Mouse (Mus musculus): Measurements from ENCODE around the gene Fam234b.

Fam234b gene

DNA sequence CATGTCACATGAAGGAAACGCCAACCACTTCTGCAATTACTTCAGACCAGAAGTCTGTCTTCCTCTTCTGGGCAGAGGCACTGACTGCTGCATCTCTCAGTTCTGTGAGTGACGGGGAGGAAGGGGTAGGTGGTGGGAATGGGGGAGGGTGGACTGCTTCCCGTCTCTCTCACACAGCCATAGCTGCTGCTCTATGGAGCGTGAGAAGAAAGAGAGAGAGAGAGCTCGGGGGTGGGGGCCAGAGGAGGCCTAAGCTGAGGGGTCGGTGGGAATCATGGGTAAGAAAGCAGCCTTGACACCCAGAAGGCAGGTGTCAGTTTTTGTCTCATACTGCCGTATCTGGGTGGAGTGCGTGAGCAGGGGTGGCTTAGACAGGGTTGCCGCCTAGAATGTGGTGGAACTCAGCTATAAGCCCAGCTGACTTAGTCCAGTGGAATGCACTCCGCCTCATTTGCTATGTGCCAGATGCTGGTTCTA, 30.7 kb downstream of the Fam234b start:
- no peak for DNase-seq (ENCODE audit: low spot score)

DNA sequence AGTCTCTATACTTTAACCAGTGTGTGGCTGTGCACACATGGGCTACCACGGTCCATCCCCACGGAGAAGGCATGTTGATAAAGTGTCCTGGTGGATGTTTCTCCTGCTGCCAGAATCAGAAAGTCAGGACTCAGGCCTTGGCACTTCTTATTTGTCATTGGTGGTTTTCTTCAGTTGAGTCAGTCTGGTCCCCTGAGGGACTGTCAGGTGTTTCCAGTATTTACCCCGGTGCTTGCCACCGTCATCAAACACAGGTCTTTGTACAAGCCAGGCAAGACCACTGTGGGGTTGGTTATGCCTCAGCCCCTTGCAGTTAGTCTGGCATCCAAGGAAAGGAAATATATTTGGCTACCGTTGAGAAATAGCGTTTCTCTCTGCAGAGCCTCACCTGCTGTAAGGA, 32.8 kb downstream of the Fam234b start:
- no peak for DNase-seq (ENCODE audit: low spot score)

DNA sequence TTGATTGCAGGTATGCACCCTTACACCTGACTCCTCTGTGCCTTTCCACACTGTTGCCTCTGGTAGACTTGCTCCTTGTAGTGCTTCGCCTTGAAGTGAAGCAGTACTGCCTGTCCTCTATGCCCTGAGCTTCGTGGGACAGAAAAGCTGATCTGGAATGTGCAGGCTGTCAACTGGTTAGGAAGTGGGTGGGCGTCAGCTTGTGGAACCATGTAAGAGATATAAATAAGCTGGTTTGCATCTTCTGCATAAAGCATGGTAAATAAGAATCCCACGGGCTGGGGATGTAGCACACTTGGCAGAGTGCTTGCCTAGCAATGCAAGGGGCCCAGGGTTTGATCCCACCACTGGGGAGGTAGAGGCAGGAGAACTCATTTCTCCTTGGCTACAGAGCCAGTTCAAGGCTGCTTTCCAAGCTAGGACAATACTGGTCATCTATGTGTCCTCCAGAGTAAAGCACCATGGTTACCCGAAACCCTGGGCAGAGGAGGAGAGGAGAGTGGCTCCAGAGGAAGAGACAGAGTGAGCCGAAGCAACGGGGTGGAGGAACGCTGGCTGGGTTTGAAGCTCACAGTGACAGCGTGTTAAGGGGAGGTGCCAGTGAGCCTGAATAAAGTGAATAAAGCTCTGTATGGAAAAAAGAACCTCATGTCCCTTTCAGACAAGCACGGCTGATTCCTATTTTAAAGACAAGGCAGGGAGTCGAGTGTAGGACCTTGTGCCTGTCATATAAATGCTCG, 34.8 kb downstream of the Fam234b start:
- no peak for DNase-seq (ENCODE audit: low spot score)

DNA sequence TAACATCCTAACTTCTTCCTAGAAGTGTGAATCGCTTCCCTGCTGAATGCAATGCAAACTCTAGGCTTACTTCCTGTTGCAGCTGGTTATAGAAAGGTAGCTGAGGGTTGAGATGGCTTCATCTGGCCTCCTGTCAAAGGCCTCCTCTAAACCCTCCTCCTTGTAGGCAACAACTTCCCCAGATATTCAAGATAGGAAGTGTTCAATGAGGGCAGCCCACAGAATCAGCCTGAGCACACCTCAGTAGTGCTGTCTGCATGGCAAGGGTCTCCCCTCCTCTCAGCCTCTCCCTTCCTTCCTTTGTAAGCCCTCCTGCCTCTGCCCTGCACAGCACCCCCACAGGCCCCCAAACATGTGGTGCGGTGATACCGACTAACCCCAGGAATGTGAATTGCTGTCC, 38.0 kb downstream of the Fam234b start:
- DNase-seq (ENCODE audit: low spot score), result no peak

DNA sequence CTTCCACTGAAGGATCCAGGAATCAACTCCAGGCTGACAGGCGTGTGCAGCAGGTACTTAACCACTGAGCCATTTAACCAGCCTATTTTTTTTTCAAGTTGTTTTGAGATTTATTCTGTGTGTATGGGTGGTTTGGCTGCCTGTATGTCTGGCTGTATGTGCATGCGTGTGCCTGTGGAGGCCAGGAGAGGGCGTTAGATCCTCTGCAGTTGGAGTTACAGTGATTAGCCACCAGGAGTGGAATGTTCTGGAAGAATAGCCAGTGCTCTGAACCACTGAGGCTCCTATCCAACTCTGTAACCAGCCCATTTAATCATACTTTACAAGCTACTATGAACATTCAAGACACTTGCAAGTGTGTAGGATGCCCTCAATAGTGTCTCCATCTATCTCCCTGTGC, 38.8 kb downstream of the Fam234b start:
- no peak for DNase-seq (ENCODE audit: low spot score)

DNA sequence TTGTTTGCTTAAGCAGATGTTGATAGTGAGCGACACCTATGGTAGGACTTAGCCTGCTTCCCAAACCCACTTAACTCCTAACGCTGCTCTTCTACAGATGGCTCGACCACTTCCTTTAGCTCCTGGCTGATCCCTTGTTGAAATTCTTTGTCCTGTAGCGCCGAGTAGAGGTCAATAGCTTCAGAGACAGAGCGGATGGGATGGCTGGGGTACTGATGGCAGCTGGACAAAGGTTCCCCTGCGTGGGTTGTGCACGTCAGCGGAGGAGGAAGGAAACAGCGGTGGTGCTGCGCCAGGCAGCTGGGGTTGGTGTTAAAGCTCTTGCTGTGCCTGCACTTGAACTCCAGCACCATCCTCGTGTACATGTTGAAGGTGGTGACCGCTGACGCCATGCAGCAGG, 39.5 kb downstream of the Fam234b start:
- DNase-seq (ENCODE audit: low spot score), result no peak

DNA sequence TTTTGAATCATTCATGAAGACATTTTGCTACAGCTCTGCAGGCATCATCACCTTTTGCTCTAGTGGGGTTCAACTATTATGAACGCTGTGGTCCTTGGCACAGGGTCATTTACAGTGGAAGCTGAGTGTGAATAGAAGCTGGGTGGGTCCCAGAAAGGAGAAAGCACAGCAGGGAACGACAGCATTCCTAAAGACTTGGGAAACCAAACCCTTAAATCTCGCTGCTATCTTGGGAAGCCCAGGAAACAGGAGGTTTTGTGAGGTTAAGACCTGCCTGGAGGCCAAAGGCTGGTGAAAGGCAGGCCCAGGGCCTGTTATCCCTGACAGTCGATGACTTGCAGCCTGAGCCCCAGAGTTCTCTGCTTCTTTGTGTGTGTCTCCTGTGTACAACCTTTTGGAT, 40.4 kb downstream of the Fam234b start:
- DNase-seq (ENCODE audit: low spot score), result no peak

DNA sequence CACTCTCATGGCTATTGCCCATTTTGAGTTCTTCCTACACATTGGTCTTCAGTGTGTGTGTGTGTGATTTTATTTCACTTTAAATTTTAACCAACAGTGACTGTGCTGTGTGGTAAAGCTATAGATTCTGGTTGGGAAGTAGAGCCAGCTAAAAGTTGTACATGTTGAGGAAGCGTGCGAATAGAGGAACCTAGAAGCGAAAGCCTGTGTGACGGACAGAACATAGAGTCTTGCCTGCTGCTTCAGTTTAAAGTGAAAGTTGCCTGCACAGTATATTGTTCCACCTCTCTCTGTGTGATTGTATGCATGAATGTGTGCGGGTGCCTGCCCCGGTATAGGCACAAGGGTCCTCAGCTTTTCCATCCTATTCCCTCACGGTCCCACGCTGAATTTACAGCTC, 42.6 kb downstream of the Fam234b start:
- DNase-seq (ENCODE audit: low spot score), result no peak

DNA sequence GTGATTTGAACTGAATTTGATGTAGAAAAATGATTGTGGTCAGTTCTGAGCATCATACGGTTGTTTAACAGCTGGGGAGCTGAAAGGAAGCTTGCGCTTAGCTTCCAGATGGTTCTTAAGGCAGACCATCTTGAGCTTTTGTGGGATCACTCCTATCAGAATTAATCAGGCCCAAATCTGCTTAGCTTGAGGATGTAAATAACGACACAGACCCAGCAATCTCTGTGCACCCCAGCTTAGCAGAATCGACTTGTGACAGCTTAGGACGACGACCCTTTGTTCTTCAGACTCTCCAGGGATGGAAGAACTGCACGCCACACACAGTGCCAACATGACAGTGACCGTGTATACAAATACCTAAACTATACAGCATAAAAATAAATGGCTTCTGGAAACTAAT, 47.8 kb downstream of the Fam234b start:
- no peak for DNase-seq (ENCODE audit: low spot score)

DNA sequence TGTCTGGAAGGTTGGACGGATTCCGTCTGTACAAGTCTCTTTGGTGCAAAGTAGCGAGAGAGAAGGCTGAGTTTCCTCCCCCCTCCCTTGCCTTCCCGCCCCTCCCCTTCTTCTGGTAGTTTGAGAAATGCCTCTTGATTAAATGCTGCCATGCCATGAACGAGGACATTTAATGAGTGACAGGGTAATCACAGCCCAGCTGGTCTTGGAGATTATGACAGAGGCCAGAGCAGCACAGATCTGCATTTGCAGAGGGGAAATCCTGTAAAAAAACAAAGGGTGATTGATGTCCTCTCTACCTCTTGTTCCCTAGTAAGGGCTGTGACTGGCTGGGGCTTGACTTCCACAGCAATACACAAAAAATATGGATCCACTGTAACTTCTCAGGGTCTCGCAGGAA, 50.1 kb downstream of the Fam234b start:
- no peak for DNase-seq (ENCODE audit: low spot score)

DNA sequence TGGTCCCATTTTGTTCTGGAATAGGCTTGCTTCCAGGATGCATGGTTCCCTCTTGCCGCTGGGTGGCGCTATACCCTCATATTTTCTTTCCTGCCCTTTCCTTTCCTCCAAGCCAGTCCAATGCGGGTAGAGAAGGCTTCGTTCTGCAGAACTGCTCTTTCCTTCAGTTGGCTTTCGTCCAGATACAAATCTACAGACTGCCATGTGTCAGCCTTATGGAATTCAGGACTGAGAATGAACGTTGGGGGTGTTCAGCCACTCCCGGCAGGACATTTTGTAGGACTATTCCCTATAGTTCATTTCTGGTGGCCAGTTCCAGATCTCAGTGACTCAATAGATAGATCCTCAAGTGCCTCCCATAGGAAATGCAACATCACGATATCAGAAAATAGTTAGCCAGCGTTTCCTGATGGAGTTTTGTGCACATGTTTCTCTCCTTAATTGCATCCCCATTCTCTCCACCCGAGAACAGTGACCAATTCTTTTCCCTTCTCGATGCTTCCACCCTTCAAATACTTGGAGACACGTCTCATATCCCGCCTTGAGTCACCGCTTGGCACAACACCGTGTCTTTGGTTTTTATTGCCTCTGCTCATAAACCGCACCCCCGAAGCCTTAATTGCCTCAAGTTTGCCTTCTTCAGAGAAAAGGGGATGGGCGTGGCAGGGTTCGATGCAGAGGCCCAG, 52.2 kb downstream of the Fam234b start:
- no peak for DNase-seq (ENCODE audit: low spot score)

DNA sequence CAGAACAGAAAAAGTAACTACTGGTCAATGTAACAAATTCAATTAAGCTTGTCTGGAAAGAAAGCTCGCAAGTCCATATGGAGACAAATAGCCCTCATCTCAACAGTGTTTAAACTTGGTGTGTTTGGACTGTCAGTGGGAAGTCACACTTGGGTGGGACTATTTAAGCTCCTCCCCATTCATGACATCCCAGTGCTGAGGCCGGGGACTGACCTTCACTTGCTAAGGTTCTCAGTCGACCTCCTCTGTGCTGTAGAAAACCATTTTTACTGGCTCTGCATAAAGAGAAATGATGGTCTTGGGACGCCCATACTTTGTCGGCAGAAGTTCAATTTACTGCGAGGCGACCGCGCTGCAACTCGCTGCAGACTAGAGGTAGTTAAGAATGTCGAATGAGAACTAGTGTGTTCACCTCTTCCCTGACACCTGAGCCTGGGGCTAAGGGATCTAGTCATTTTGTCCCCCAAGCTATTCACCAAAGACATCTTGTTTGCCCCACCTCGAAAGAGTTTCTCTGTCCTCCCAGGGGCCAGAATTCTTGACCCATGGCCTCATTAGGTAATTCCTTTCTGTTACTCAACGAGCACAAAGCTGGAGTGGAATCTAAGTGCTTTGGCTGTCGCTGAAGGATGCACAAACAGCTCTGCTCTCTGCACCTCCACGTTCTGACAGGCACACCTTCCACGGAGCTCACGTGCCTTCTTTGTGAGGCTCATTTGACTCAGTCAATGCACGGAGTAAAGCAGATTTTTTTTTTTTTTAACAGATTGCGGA, 53.3 kb downstream of the Fam234b start:
- no peak for DNase-seq (ENCODE audit: low spot score)

DNA sequence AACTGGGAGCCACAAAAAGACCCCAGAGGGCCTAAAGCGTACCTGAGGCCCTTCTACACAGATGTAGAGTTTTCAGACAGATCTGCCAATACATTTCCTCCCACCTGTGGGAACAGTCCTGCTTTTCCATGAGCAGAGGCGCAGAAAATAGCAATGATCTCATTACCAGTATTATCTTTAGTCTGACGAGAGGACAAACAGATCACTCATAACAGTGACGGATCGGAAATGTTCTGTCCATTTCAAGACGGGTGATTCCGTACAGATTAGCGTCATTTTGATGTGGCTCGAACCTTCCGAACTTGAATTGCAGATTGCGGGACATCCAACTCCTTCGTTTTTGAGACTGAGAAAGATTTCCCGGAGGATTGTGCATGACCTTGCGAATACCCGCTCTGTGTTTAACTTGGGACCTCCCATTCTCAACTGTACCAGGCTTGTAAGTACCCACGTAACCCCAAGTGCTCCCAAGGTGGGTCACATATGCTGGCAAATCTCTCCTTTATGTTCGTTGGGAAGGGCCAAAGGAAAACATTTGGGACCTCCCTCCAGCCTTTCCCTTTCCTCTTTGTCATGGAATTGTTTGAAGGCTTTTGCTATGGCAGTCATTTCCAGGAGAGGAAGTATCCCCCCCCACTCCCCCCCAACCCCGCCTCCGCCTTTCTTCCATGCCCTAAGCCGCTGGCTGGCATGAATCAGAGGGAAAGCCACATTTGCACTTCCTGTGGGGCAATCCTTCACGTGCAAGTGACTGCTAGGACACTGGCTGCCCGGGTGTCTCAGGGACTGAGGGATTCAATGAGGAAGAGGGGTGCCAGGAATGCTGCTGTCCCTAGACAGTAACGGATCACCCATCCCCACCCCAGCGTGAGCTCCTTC, 54.3 kb downstream of the Fam234b start:
- no peak for DNase-seq (ENCODE audit: low spot score)

DNA sequence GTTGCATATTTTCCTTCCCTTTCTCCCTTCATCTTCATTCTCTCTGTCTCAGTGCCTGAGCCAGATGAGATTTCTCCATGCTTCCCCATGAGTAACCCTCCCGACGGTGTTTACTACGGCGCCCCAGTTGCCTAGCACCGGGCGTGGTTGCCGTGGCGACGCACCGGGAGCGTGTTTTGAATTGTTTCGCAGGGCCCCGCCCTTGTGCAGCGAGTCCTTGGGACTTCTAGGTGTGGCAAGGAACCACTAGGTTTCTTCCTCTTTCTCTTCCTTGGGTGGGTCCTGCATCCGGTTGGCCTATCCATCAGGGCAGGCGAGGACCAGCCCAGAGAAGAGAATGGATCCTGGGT, 54.9 kb downstream of the Fam234b start:
- peak; percentile 66 for DNase-seq (ENCODE audit: low spot score)

DNA sequence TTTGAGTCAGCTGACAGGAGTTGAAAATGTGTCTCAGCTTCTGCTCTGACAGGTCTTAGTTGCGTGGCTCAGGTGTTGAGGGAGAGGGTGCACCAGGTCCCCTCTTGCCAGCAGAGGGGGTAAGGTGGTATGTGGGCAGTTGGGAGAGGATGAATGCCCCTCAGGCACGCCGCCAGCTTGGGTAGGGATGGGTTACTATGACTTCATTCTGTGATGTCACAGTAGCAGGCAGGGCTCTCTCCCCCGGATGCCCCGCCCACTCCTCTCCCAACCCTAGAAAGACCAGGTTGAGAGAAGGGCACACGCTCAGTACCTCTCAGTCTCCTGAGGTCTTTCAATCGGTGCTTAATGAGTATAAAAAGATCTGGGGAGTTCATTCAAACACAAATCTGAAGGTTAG, 56.4 kb downstream of the Fam234b start, which contains the start of gene Gsg1:
Gene Gsg1 (minus strand): TSS at position 199 of the 400 bp plus-strand sequence.
- DNase-seq (ENCODE audit: low spot score), result no peak

DNA sequence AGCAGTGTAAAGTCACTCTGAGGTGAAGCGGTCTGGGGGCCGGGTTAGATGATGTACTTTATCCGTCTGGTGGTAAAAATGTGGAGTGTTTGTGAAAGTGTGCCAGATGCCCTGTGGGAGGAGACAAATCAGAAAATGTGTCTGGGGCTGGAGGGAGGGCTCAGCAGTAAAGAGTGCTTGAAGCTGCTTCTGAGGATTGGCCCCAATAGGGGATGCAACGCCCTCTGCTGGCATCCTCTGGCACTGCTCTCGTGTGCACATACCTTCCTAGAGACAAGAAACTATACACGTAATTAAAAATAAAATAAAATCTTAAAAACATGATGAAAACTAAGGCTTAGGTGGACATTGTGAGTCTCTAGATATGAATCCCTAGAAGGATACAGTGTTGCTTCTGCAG, 62.7 kb downstream of the Fam234b start:
- DNase-seq (ENCODE audit: low spot score), result no peak

DNA sequence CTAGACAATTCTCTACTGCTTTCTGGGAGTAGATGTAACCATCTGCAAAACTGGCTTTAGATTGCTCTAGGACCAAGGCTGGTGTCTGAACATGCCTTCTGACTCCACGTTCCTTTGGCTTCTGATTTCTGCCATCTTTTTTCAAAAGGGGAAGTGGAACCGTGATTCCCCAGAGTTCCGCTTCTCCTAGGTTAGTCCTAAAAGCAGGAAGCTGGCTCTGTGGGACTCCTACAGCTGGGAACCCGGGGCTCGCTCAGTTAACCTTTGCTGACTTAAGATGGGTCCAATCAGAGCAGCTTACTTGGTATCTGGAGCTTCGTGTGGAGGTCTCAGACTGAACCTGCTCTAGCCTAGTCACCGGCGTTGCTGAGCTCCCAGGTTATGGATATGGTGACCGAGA, 63.3 kb downstream of the Fam234b start:
- no peak for DNase-seq (ENCODE audit: low spot score)

DNA sequence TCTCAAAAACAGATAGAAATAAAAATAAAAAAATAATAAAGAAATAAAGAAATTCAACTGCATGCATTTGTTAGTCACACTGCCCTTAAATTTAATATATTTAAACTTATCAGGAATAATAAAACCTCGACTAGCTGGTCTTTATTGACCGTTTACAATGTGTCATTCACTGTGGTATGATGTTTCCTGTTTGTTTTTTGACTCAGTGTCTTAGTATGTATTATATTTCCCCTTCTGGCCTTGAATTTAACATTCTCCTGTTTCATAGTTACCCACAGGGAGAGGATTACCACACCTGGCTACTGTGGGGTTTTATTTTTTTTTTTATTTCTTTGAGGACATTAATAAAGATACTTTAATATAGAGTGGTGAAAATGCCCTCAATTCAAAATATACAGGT, 64.8 kb downstream of the Fam234b start:
- DNase-seq (ENCODE audit: low spot score), result no peak

DNA sequence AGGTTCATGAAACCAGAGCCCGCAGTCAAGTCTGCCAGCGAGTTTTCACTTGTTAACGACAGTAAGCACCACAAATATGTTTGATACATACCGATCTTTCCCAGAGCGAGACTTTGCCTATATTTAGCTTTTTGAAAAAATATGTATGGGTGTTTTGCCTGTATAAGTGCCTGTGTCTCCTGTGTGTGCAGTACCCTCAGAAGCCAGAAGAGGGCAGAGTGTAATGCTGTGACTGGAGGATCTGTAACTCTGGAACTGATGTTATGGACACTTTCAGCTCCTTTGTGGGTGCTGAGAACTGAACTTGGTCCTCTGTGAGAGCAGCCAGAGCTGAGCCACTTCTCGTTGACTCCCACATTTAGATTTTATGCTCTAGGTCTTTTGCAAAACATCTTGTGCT, 66.4 kb downstream of the Fam234b start:
- DNase-seq (ENCODE audit: low spot score), result no peak

DNA sequence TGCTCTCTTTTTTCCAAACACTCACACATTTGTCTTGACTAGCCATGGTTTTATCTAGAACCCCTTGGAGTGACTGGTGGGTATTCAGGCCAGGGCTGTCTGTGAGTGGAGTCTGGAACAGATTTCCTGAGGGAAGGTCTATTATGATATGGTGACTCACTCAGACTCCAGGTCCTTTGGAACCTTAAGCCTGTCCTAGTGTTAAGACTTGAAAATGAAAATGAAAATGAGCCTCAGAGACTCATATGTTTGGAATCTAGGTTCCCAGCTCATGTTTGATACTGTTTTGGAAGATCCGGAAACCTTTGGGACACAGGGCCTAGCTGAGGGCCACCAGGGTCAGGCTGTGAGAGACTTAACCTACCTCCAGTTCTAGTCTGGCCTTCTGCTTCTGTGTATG, 68.3 kb downstream of the Fam234b start:
- no peak for DNase-seq (ENCODE audit: low spot score)

DNA sequence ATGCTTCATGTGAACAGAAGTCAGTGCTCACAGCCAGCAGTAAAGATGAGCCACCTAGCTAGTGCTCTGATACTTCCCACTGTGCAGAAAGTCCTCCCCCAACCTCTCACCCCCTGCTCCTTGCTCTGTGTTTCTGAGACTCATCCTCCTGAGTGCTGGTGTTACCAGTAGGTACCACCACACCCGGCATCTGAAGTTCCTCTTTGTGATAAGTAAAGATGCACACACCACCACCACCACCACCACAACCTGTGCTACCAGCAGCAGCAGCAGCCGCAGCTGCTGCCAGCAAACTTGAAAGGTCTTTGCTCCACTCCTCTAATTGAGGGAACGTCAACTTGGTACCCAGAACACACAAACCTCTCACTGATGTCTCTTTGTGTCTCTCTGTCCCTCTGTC, 69.4 kb downstream of the Fam234b start:
- no peak for DNase-seq (ENCODE audit: low spot score)

DNA sequence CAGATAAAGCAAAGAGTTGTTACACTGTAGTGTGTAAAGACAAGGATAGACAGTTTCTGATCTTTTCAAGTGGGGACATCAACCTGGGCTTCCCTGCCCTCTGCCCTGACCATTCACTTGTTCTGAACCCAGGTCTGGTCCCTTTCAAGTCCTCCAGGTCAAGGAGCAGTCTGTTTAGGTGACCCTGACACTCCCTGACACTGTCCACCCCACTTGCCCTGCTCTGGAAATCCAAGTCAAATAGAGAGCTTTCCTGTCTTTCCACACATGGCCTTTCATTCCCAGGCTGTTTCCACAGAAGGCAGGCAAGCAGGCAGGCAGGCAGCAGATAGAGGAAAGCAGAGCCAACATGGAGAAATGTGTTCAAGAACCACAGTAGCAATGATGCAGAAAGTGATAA, 70.6 kb downstream of the Fam234b start:
- DNase-seq (ENCODE audit: low spot score), result no peak
